Mouse (Mus musculus) heart, embryonic 12.5 days (tissue): ENCODE data around the gene Gm20538. TPM values are rescaled to one million over a fixed set of nuclear protein-coding genes. Genes with fewer than 3 reads are reported as not detected.
A peak's percentile ranks its signal among the peaks of the same experiment; 100 is the strongest.

Source experiments
- ATAC-seq: fragments of 200-750 bp; cut with Nextera tagmentation; 2 replicates; pipeline ENCODE4 v1.8.0; 2017; ENCODE audit warnings: moderate TSS enrichment, moderate library complexity; ENCODE audit not compliant: insufficient number of reproducible peaks, low FRiP score
- H3K27ac ChIP-seq: fragments of 300-500 bp; sonication (generic); 2 replicates; pipeline ENCODE4 v1.5.1; 2016; ENCODE audit warnings: mild to moderate bottlenecking, moderate library complexity; ENCODE audit not compliant: poor library complexity, severe bottlenecking
- H3K27me3 ChIP-seq: fragments of 300-500 bp; sonication (generic); replicated peaks from 2 replicates; pipeline ENCODE4 v1.6.1; 2016; ENCODE audit warnings: mild to moderate bottlenecking, moderate library complexity
- H3K36me3 ChIP-seq: fragments of 300-500 bp; sonication (generic); 2 replicates; pipeline ENCODE4 v1.6.1; 2016; ENCODE audit warnings: mild to moderate bottlenecking, moderate library complexity
- H3K4me1 ChIP-seq: fragments of 300-500 bp; sonication (generic); replicated peaks from 2 replicates; pipeline ENCODE4 v1.6.1; 2016; ENCODE audit warnings: mild to moderate bottlenecking
- H3K4me2 ChIP-seq: fragments of 300-500 bp; sonication (generic); 2 replicates; pipeline ENCODE4 v1.6.1; 2016; ENCODE audit warnings: mild to moderate bottlenecking, moderate library complexity
- H3K4me3 ChIP-seq: fragments of 300-500 bp; sonication (generic); 2 replicates; pipeline ENCODE4 v1.5.1; 2016; ENCODE audit warnings: mild to moderate bottlenecking
- H3K9ac ChIP-seq: fragments of 300-500 bp; sonication (generic); 2 replicates; pipeline ENCODE4 v1.6.1; 2016; ENCODE audit warnings: mild to moderate bottlenecking, moderate library complexity
- H3K9me3 ChIP-seq: fragments of 300-500 bp; sonication (generic); replicated peaks from 2 replicates; pipeline ENCODE4 v1.6.1; 2016; ENCODE audit warnings: mild to moderate bottlenecking, moderate library complexity
- WGBS: fragments of 180-500 bp; shearing (Covaris S2); methylation state at CpG from one replicate; pipeline ENCODE4 v1.1.7; 2016; 5-methylcytosine and 5-hydroxymethylcytosine counted together
- polyA plus RNA-seq: library from polyadenylated mRNA; unstranded; fragments of >200 nt; fragmentation: Nextera tagmentation; extraction: Ambion mirVana; gene quantifications from 2 replicates; pipeline ENCODE4 v1.2.1, GENCODE M21; 2016

Gene Gm20538
- polyA plus RNA-seq, 1 experiment from 2014 or later = not detected

DNA sequence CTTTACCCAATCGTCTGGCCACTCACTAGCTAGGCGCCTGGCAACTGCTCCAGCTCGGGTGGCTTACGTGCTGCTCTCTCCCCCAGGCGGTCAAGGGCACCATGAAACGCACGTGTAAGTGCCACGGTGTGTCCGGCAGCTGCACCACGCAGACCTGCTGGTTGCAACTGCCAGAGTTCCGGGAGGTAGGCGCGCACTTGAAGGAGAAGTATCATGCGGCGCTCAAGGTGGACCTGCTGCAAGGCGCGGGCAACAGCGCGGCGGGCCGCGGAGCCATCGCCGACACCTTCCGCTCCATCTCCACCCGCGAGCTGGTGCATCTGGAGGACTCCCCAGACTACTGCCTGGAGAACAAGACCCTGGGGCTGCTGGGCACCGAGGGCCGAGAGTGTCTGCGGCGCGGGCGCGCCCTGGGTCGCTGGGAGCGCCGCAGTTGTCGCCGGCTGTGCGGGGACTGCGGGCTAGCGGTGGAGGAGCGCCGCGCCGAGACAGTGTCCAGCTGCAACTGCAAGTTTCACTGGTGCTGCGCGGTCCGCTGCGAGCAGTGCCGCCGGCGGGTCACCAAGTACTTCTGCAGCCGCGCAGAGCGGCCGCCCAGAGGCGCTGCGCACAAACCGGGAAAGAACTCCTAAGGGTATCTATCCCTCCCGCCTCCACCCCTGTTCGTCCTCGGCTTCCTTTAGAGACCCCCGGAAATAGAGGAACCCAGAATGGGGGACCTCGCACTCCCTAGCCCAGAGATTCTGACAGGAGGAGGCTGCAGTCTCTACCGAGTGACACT is 41.0 kb downstream of the Gm20538 start:
- Histone ChIP-seq H3K27ac (no peak overlapping the region), H3K4me2 (peak overlapping the region; percentile 90), H3K9ac (peak overlapping the region; percentile 49; the same call in 1 of the 2 replicates), H3K4me3 (peak overlapping the region; percentile 50), H3K4me1 (peaks cover 32% of the 10 kb centered on the region), H3K9me3 (no peaks in the 10 kb centered on the region), H3K36me3 (no peaks in the 10 kb centered on the region), H3K27me3 (peaks cover 90% of the 10 kb centered on the region)
- under 1% methylated on average over 66 of the region's 66 CpGs for WGBS
- 0 out of 2 replicates have a peak, but pooled peaks have one; percentile 31 for ATAC-seq

DNA sequence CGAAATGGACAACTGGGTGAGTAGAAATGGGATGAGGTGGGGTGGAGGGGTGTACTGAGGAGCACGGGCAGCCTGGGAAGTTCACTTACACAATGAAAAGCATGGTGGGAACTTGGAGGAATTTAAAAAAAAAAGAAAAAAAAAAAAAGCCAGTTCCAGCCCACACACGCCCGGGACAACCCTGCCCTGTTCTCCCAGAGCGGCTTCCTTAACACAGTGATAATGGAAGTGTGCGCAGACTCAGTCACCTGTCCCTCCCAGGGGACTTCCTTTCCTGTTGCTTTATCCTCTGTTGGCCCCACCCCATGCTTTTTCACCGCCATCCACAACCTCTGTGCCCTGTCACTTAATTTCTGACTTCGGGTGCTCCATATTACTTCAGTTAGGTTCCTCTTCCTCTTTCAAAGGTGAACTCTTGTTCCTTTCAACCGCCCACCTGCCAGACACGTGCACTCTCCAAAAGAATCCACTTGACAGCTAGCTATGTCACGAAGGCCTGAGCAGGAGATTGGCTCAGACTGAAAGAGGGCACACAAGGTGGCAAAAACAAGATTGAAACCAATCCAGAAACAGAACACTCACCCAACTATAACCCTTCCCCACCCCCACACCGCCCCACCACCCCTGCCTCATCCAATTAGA is 42.0 kb downstream of the Gm20538 start:
- peaks cover 87% of the 10 kb centered on the region for H3K27me3 ChIP-seq
- peak overlapping the region; percentile 50; the same call in 1 of the 2 replicates for H3K4me3 ChIP-seq
- no peak for ATAC-seq
- H3K9me3 ChIP-seq = no peaks in the 10 kb centered on the region
- no peaks in the 10 kb centered on the region for H3K36me3 ChIP-seq
- peaks cover 32% of the 10 kb centered on the region for H3K4me1 ChIP-seq
- H3K27ac ChIP-seq = no peak overlapping the region
- H3K4me2 ChIP-seq = peak overlapping the region; percentile 90
- WGBS = 6% methylated on average over 12 of the region's 12 CpGs
- no peak overlapping the region for H3K9ac ChIP-seq

DNA sequence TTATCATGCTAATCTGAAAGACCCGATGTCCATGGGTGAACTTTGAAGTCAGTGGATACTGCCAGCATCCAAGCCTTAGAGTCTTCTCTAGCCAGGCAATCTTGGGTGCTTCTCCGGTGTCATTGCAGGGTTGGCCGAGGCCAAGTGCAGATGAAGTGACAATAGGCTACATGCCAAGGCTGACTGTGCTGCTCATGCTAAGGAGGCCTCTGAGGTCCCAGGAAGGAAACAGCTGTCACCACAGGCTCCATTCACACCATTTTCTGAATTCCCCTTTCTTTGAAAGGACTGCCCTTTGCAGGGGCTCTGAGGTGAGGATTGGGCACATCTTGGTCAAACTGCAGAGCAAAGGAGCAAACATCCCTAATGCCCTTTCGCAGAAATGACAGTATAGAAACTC is 49.9 kb downstream of the Gm20538 start:
- H3K4me3 ChIP-seq = no peak overlapping the region

GRCm38 (mm10) chr19:44501925-44502324 is 50.7 kb downstream of the Gm20538 start:
- ATAC-seq = no peak
- H3K4me1 ChIP-seq = 0 out of 2 replicates have a peak, but pooled peaks cover 7% of the 10 kb centered on the region
- peaks cover 49% of the 10 kb centered on the region for H3K27me3 ChIP-seq
- no peak overlapping the region for H3K9ac ChIP-seq
- H3K9me3 ChIP-seq = no peaks in the 10 kb centered on the region
- no peak overlapping the region for H3K4me3 ChIP-seq
- no peak overlapping the region for H3K27ac ChIP-seq
- H3K4me2 ChIP-seq = no peak overlapping the region
- WGBS = 67% methylated on average over 6 of the region's 6 CpGs
- no peaks in the 10 kb centered on the region for H3K36me3 ChIP-seq

More for the DNA sequence above, 49.9 kb downstream of the Gm20538 start:
- H3K27me3 ChIP-seq = peaks cover 54% of the 10 kb centered on the region
- H3K4me1 ChIP-seq = 0 out of 2 replicates have a peak, but pooled peaks cover 7% of the 10 kb centered on the region
- 51% methylated on average over 4 of the region's 4 CpGs for WGBS
- H3K36me3 ChIP-seq = no peaks in the 10 kb centered on the region
- H3K9ac ChIP-seq = no peak overlapping the region
- ATAC-seq = no peak
- H3K9me3 ChIP-seq = no peaks in the 10 kb centered on the region
- no peak overlapping the region for H3K27ac ChIP-seq
- no peak overlapping the region for H3K4me2 ChIP-seq

DNA sequence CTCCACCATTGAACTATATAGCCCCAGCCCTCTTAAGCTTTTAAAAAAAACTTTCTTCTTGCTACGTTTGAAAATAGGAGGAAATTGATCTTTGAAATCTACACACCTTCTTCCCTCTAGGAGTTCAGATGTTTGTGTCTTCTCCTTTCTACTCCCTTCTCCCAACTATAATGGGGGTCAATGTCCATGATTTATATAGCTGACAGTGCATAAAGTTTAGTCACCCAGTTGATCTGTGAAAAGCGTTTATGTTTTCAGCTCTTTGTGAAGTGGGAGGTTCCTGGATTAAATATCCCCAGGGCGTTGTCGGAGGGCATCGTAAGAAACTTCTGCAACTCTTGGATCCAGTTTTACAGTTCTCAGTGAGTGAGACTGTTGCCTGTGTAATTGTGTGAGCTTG is 52.4 kb downstream of the Gm20538 start:
- Histone ChIP-seq H3K27ac (no peak overlapping the region), H3K4me3 (no peak overlapping the region), H3K27me3 (peaks cover 38% of the 10 kb centered on the region), H3K4me2 (no peak overlapping the region), H3K36me3 (no peaks in the 10 kb centered on the region), H3K9ac (no peak overlapping the region), H3K9me3 (no peaks in the 10 kb centered on the region), H3K4me1 (0 out of 2 replicates have a peak, but pooled peaks cover 11% of the 10 kb centered on the region)
- 67% methylated on average over 5 of the region's 5 CpGs for whole genome bisulfite sequencing
- ATAC-seq = no peak

DNA sequence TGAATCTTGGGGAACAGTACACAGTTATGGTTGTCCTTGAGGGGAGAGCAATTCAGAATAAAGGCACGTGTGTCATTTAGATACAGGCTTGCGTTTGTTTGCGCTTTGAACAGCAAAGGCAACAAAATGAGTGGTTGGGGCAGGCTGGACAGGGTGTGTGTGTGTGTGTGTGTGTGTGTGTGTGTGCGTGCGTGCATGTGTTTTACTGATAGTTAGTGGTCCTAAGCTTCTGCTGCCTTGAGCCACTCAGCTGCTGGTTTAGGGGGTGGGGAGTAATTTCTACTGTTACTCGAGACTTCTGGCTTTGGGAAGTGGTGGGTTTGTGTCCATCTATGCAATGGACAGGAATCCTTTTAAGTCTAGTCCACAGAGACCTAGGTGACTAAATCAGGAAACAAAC is 53.7 kb downstream of the Gm20538 start:
- Histone ChIP-seq H3K27ac (no peak overlapping the region), H3K4me2 (no peak overlapping the region), H3K9me3 (no peaks in the 10 kb centered on the region), H3K9ac (no peak overlapping the region), H3K4me3 (no peak overlapping the region), H3K4me1 (0 out of 2 replicates have a peak, but pooled peaks cover 11% of the 10 kb centered on the region), H3K27me3 (peaks cover 32% of the 10 kb centered on the region), H3K36me3 (no peaks in the 10 kb centered on the region)
- ATAC-seq = no peak
- WGBS = 61% methylated on average over 6 of the region's 6 CpGs

DNA sequence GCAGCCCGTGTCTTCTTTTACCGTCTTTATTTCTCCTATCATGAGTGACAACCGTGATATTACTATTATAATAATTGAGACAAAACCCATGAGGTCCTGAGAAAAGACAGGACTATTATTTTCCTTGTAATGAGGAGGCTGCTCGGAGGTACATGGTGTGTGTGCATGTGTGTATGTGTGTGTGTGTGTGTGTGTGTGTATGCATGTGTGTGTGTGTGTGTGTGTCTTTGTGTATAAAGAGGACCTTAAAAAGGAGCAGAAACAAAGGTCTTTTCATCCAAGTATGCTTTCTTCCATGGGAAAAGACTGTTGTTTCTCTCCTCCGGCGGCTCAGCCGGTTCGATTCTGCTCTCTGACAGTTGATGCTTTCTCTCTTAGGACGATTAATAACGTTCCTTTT is 55.7 kb downstream of the Gm20538 start:
- Histone ChIP-seq H3K9ac (no peak overlapping the region), H3K27ac (no peak overlapping the region), H3K4me3 (no peak overlapping the region), H3K4me2 (no peak overlapping the region), H3K36me3 (no peaks in the 10 kb centered on the region), H3K9me3 (no peaks in the 10 kb centered on the region), H3K4me1 (0 out of 2 replicates have a peak, but pooled peaks cover 5% of the 10 kb centered on the region), H3K27me3 (peaks cover 39% of the 10 kb centered on the region)
- WGBS = 76% methylated on average over 10 of the region's 10 CpGs
- no peak for ATAC-seq

DNA sequence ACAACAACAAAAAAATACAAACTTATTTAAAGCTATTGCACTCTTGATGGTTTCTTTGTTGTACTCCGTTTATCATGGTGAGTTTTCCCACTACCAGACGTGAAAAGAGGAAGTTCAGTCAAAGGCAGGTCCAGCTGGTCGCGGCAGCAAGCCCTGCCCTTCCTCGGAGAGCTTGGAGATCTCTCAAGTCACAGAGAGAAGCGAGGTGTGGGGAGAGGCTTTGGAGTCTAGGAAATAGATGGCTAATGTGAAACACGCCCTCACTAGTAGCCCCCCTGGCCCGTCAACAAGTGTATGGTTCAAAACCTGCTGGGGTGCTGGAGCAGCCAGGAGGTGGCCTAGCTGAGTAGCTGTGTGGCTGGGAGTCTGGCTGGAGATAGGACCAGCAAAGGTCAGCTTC is 56.1 kb downstream of the Gm20538 start:
- H3K27ac ChIP-seq = no peak overlapping the region
- H3K4me2 ChIP-seq = no peak overlapping the region
- ATAC-seq = no peak
- no peaks in the 10 kb centered on the region for H3K36me3 ChIP-seq
- H3K9me3 ChIP-seq = no peaks in the 10 kb centered on the region
- WGBS = 45% methylated on average over 8 of the region's 8 CpGs
- 0 out of 2 replicates have a peak, but pooled peaks cover 5% of the 10 kb centered on the region for H3K4me1 ChIP-seq
- H3K27me3 ChIP-seq = peaks cover 39% of the 10 kb centered on the region
- no peak overlapping the region for H3K9ac ChIP-seq
- no peak overlapping the region for H3K4me3 ChIP-seq

Other genes with a start within 250 kb of the Gm20538 start
- gene Scd4, start 219.7 kb downstream of the Gm20538 start, polyA plus RNA-seq = 0.29 and 0.42 TPM in 2 replicates
- gene Scd1, start 145.0 kb downstream of the Gm20538 start, polyA plus RNA-seq = 1.1 and 1.2 TPM in 2 replicates
- not detected in 2 replicates for gene Wnt8b, start 59.4 kb downstream of the Gm20538 start, polyA plus RNA-seq
- gene Sec31b, start 7.0 kb downstream of the Gm20538 start, polyA plus RNA-seq = 1.5 and 2.1 TPM in 2 replicates
- 824 and 832 TPM in 2 replicates for gene Ndufb8, start 2.6 kb upstream of the Gm20538 start, polyA plus RNA-seq
- gene Hif1an, start 10.0 kb upstream of the Gm20538 start, polyA plus RNA-seq = 40.8 TPM in 2 replicates
- not detected in 2 replicates for gene Pax2, start 203.2 kb upstream of the Gm20538 start, polyA plus RNA-seq